Mouse (Mus musculus): Measurements from ENCODE around the gene B4galt7.

GRCm38 (mm10) chr13:55567001-55567400 lies 32.7 kb upstream of the B4galt7 start:
- TF ChIP-seq CTCF (IDR thresholded peaks at IDR 0.05; ENCODE audit: insufficient read depth, low read length), result no peak
- TF ChIP-seq POLR2A (IDR thresholded peaks at IDR 0.05; ENCODE audit: borderline replicate concordance, extremely low read depth, low read depth, low read length), result no peak
